Mouse (Mus musculus) testis, postnatal 10 days (tissue): ENCODE measurements at regions not wholly inside any gene's neighbourhood (a gene's known extent, or its start where the extent isn't known, plus 50 kb on each side); places are given as distances from the start of the nearest gene placed in this dataset.

ENCODE experiments used
- DNase-seq: peaks from one replicate; pipeline ENCODE4 v3.0.0; 2021; ENCODE audit warnings: low spot score

DNA sequence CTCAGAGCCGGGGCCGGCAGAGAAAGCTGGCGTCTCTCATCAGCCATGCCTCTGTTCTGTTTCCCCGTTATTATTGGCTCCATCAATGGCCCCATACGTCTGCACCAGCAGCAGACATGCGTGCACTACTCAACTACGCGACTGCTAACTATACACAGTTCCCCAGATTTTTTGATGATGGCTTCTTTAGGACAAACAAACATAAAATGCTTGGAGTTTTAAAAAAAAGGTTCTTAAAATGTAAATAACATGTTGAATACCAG, 256.6 kb downstream of the Ankrd16 start:
- DNase-seq: no peak

DNA sequence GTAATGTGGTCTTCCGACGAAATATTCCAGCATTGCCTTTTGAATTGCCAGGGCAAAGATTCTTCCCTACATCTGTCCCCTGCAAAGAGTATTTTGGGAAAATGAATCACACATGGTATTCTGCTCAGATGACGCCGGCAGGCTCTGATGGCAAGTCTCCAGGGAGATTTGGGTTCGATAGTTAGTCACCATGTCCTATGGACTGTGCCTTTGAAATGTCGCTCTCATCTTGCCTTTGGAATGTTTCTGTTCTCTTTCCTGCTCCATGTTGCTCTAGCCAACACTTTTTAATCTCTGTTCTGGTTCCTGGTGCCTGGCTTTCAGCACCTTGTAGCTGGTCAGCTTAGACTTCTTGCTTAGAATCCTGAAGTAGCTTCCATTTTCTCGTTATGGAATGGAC, 252.3 kb downstream of the Itga8 start:
- DNase-seq: no peak

DNA sequence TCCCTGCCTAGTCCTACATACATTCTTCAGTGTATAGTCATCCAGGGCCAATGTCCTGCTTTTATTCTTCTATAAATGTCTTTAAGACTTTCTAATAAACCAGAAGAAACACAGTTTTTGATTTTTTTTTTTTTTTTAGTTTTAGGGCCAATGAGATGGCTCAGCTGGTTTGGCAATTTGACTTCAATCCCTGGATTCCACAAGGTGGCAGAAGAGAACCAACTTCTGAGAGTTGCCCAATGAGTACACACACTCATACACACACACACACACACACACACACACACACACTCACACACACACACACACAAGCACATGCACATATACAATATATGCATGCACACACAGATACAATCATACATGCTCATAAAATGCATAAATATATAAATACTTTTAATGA, 251.8 kb downstream of the Itga8 start:
- no peak for DNase-seq

DNA sequence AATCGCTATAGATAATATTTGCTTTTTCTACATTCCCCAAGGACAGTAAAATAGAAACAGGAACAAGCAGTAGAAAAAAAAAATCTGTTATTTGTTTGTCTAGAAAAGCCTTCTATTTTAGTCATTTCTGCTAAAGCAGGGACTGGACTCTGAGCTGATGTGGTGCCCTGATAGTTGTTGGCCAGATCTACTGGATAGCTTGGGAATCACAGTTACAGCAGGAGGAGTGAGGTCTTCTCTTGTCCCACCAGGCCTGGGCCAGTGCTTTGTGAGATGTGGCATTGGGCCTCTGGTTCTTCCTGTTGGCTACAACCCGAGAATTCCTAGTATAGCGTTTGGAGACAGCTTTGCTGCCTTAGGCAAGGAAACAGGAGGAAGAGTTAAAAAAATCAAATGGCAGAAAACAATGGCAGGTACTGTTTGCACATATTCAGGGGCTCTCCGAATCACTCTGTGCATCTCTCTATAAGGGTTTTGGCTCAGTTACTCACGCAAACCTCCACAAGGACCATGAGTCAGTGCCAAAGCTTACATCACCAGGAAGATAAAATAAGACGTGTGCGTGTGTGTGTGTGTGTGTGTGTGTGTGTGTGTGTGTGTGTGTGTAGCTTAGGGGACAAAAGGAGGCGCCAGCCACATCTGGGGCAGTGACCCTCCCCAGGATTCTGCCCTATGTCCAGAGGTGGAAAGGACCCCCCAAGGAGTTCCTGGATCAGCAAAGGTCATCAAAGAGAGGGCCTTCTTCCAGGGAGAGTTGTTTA, 248.1 kb downstream of the Itga8 start:
- no peak for DNase-seq

DNA sequence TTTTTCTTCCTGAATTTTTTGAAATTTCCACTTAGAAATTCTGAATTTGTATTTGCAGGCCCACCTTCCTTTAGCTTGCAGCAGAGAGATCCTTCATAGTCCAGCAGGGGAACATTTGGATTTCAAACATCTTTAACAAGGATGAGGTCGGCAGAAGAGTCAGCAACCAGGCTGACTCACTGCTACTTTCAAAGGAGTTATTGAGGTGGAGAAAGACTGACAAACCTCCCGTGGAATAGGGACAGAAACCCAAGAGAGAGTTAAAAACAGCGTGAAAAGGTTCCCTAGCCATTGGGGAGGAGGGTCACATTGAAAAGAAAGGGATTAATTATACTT, 247.6 kb downstream of the Itga8 start:
- DNase-seq: no peak
